Mouse (Mus musculus) heart, embryonic 16.5 days (tissue): ENCODE data around the gene Chrna5. TPM values are rescaled to one million over a fixed set of nuclear protein-coding genes. Genes with fewer than 3 reads are reported as not detected.

ENCODE experiments used
- polyA plus RNA-seq: library from polyadenylated mRNA; unstranded; fragments of >200 nt; fragmentation: Nextera tagmentation; extraction: Ambion mirVana; gene quantifications from 2 replicates; pipeline ENCODE4 v1.2.1, GENCODE M21; 2015

Chrna5 gene
- polyA plus RNA-seq, 1 experiment from 2014 or later = not detected

Other genes starting within 250 kb of the Chrna5 start
- 90.3 and 101 TPM in 2 replicates for gene Wdr61, start 246.4 kb upstream of the Chrna5 start, polyA plus RNA-seq
- 6.5 and 7.6 TPM in 2 replicates for gene Crabp1, start 216.1 kb upstream of the Chrna5 start, polyA plus RNA-seq
- gene Ireb2, start 117.1 kb upstream of the Chrna5 start, polyA plus RNA-seq = 19.2 and 20.4 TPM in 2 replicates
- 1.7 and 2.1 TPM in 2 replicates for gene Hykk, start 63.6 kb upstream of the Chrna5 start, polyA plus RNA-seq
- gene Psma4, start 30.1 kb upstream of the Chrna5 start, polyA plus RNA-seq = 214 and 239 TPM in 2 replicates
- gene AY074887, start 29.9 kb upstream of the Chrna5 start, polyA plus RNA-seq = 0.83 and 0.87 TPM in 2 replicates
- gene Chrna3, start 45.7 kb downstream of the Chrna5 start, polyA plus RNA-seq = 0.20 and 0.26 TPM in 2 replicates
- gene Chrnb4, start 67.9 kb downstream of the Chrna5 start, polyA plus RNA-seq = 0.11 and 0.29 TPM in 2 replicates
- 21.2 and 28.8 TPM in 2 replicates for gene Ube2q2, start 168.0 kb downstream of the Chrna5 start, polyA plus RNA-seq
- 55.3 and 56.7 TPM in 2 replicates for gene Fbxo22, start 228.0 kb downstream of the Chrna5 start, polyA plus RNA-seq